31 mouse cellular contexts compared by ENCODE assay signal in genomic region chr17:66894181-66894580, GRCm38 (mm10).
"Had no signal": no experiment of that assay in that cellular context is flagged by ENCODE, and none has a peak within 500 bp of the region (broad histone marks: within the 10 kb centered on the region; RNA-seq: fewer than 3 reads in every experiment).

No protein-coding gene starts in this region.

- DNase-seq: left cerebral cortex, postnatal 4 days; liver; liver, embryonic 13.5 days; liver, postnatal 0 days; lung, adult 18-20 months; lung, adult 2 months; lung, embryonic 14.5 days; lung, postnatal 10 days; lung, postnatal 14 days; lung, postnatal 36 days; lung, postnatal 4 days had no signal

- H3K9me3 ChIP-seq: limb, embryonic 10.5 days; limb, embryonic 12.5 days; limb, embryonic 13.5 days; limb, embryonic 15.5 days; liver, embryonic 12.5 days; liver, embryonic 13.5 days; liver, embryonic 15.5 days; lung, embryonic 15.5 days; midbrain, embryonic 10.5 days; midbrain, embryonic 12.5 days; midbrain, embryonic 13.5 days; midbrain, embryonic 15.5 days; neural tube, embryonic 12.5 days had no signal

- H3K27me3 ChIP-seq: limb, embryonic 12.5 days; limb, embryonic 13.5 days; limb, embryonic 15.5 days; liver, embryonic 12.5 days; liver, embryonic 13.5 days; liver, embryonic 15.5 days; lung, embryonic 15.5 days; megakaryocyte, embryonic 14.5 days; midbrain, embryonic 12.5 days; midbrain, embryonic 13.5 days; midbrain, embryonic 15.5 days; neural tube, embryonic 12.5 days had no signal

- H3K27ac ChIP-seq: left cerebral cortex, adult 2 months; limb, embryonic 10.5 days; limb, embryonic 12.5 days; limb, embryonic 13.5 days; limb, embryonic 15.5 days; liver, embryonic 12.5 days; liver, embryonic 13.5 days; liver, embryonic 14.5 days; liver, embryonic 15.5 days; lung, embryonic 15.5 days; macrophage; midbrain, embryonic 10.5 days; midbrain, embryonic 12.5 days; midbrain, embryonic 13.5 days; midbrain, embryonic 15.5 days; neural tube, embryonic 12.5 days had no signal

- H3K4me3 ChIP-seq: left cerebral cortex, adult 2 months; limb, embryonic 10.5 days; limb, embryonic 12.5 days; limb, embryonic 13.5 days; limb, embryonic 15.5 days; liver, embryonic 12.5 days; liver, embryonic 13.5 days; liver, embryonic 15.5 days; lung, embryonic 15.5 days; megakaryocyte, embryonic 14.5 days; midbrain, embryonic 10.5 days; midbrain, embryonic 12.5 days; midbrain, embryonic 13.5 days; midbrain, embryonic 15.5 days; myocyte; neural tube, embryonic 12.5 days had no signal

- H3K9ac ChIP-seq: limb, embryonic 12.5 days; limb, embryonic 13.5 days; limb, embryonic 15.5 days; liver, embryonic 12.5 days; liver, embryonic 13.5 days; liver, embryonic 14.5 days; liver, embryonic 15.5 days; liver, postnatal 0 days; lung, embryonic 14.5 days; lung, embryonic 15.5 days; midbrain, embryonic 12.5 days; midbrain, embryonic 13.5 days; midbrain, embryonic 15.5 days; neural tube, embryonic 12.5 days had no signal

- H3K4me2 ChIP-seq: limb, embryonic 12.5 days; limb, embryonic 13.5 days; limb, embryonic 15.5 days; liver, embryonic 11.5 days; liver, embryonic 12.5 days; liver, embryonic 13.5 days; liver, embryonic 15.5 days; lung, embryonic 14.5 days; lung, embryonic 15.5 days; midbrain, embryonic 12.5 days; midbrain, embryonic 13.5 days; midbrain, embryonic 15.5 days; neural tube, embryonic 12.5 days had no signal

- H3K4me1 ChIP-seq: limb, embryonic 12.5 days; liver, embryonic 12.5 days; liver, embryonic 13.5 days; liver, embryonic 15.5 days; lung, embryonic 15.5 days; megakaryocyte, embryonic 14.5 days; midbrain, embryonic 12.5 days; neural tube, embryonic 12.5 days had no signal

- ATAC-seq: liver, embryonic 12.5 days; liver, postnatal 0 days; lung, postnatal 0 days; midbrain, embryonic 13.5 days; midbrain, embryonic 15.5 days; midbrain, embryonic 16.5 days had no signal

- H3K36me3 ChIP-seq: limb, embryonic 10.5 days; limb, embryonic 12.5 days; limb, embryonic 13.5 days; limb, embryonic 15.5 days; liver, embryonic 12.5 days; liver, embryonic 13.5 days; liver, embryonic 15.5 days; lung, embryonic 15.5 days; midbrain, embryonic 10.5 days; midbrain, embryonic 12.5 days; midbrain, embryonic 13.5 days; midbrain, embryonic 15.5 days; neural tube, embryonic 12.5 days had no signal
